ENCODE assay signal across 9 mouse cellular contexts in the genomic region with DNA sequence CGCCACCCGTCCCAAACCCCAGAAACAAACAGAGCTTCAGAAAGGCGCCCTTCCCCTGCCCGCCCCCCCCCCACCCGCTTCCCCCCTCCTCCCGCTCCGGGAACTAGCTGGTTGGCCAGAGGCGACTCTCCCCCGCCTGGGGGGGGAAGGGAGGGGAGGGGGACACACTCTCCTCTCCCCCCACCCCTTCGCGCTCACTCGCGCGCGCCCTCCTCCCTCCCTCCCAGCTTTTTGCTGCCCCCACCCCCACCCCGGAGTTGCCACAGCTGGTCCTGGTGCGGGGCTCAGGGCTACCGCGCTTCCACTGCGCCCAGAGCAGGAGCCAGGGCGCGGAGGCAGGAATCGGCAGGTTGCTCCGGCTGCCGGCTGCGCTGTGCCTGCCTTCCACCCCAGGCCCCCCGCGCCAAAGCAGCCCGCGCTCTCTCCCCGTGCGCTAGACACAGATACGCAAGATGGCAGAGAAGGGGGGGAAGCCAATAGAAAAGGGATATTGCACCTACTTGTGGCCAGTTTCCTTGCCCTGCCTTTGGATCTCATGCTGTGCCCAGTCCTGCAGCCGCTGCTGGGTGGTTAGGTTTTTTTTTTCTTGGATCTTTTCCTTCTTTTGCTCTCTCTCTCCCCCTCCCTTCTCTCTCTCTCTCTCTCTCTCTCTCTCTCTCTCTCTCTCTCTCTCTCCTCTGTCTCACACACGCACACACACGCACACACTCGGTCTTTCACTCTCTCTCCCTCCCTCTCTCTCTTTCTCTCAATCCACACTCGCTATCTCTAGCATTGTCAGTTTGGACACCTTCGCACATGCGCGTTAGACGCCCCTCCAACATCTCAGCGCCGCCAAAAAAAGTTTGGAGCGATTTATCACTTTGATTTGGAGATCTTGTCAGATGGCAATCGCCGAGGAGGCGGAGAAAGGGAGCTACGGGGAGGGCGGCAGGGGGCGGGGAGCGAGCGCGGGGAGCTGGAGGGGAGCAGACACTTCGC. TPM values are rescaled to one million over a fixed set of nuclear protein-coding genes. Genes with fewer than 3 reads are reported as not detected.
DNase-seq lines count a peak whose midpoint lies in the region; ATAC-seq and TF ChIP-seq lines count a peak whose summit lies in the region.
"Had no signal": no experiment of that assay in that cellular context is flagged by ENCODE, and none has a peak within 500 bp of the region (broad histone marks: within the 10 kb centered on the region; RNA-seq: fewer than 3 reads in every experiment).

No protein-coding gene starts in this region.

- no peaks in the 10 kb centered on the region for H3K9me3 ChIP-seq in forebrain, embryonic 10.5 days
- H3K9me3 ChIP-seq in limb, embryonic 10.5 days (replicated peaks), result no peaks in the 10 kb centered on the region
- no peaks in the 10 kb centered on the region for H3K9me3 ChIP-seq in midbrain, embryonic 11.5 days (ENCODE audit: control insufficient read depth, low read length)

- H3K4me1 ChIP-seq in forebrain, embryonic 10.5 days, result peaks cover 95% of the 10 kb centered on the region
- peaks cover 58% of the 10 kb centered on the region for H3K4me1 ChIP-seq in limb, embryonic 10.5 days
- H3K4me1 ChIP-seq in midbrain, embryonic 11.5 days (ENCODE audit: control insufficient read depth, insufficient read depth, low read length), result peaks cover 35% of the 10 kb centered on the region

- under 1% methylated on average over 42 of the region's 55 CpGs for WGBS in forebrain, embryonic 10.5 days
- under 1% methylated on average over 44 of the region's 55 CpGs for WGBS in limb, embryonic 10.5 days
- WGBS in midbrain, embryonic 11.5 days, result under 1% methylated on average over 33 of the region's 55 CpGs

- peak overlapping the region; percentile 47 for H3K27ac ChIP-seq in left cerebral cortex, adult 2 months
- H3K27ac ChIP-seq in forebrain, embryonic 10.5 days, result peak overlapping the region; percentile 98
- peak overlapping the region; percentile 100 for H3K27ac ChIP-seq in limb, embryonic 10.5 days
- peak overlapping the region; percentile 89 for H3K27ac ChIP-seq in midbrain, embryonic 11.5 days (ENCODE audit: low read depth, low read length)
- H3K27ac ChIP-seq: macrophage had no signal

- no peak for DNase-seq in left cerebral cortex, adult 2 months (ENCODE audit: extremely low spot score in 1 of 2, low spot score in 2 of 2)
- DNase-seq in left cerebral cortex, adult 18-20 months (ENCODE audit: low spot score in 2 of 2), result no peak
- peak; percentile 78 for DNase-seq in forebrain, embryonic 10.5 days (ENCODE audit: extremely low spot score, low spot score)
- DNase-seq in heart, postnatal 4 days, result peak; percentile 69
- peak; percentile 92 for DNase-seq in limb, embryonic 10.5 days (ENCODE audit: low spot score)
- peak; percentile 97 for DNase-seq in midbrain, embryonic 11.5 days (ENCODE audit: low spot score, missing footprints)
- no peak for DNase-seq in right cerebral cortex, postnatal 36 days (ENCODE audit: low spot score in 2 of 2)
- no peak for DNase-seq in right cerebral cortex, postnatal 25 days

- no peak for TF ChIP-seq CTCF in left cerebral cortex, adult 2 months (IDR thresholded peaks at IDR 0.05)

- H3K4me3 ChIP-seq in left cerebral cortex, adult 2 months, result peak overlapping the region; percentile 44
- H3K4me3 ChIP-seq in forebrain, embryonic 10.5 days, result peak overlapping the region; percentile 80
- peak overlapping the region; percentile 85 for H3K4me3 ChIP-seq in limb, embryonic 10.5 days
- peak overlapping the region; percentile 71 for H3K4me3 ChIP-seq in midbrain, embryonic 11.5 days (ENCODE audit: low read depth, low read length)

- peak; percentile 59 for ATAC-seq in midbrain, embryonic 11.5 days (ENCODE audit: low FRiP score)

- intact Hi-C loops in left cerebral cortex, adult 2 months (cut with DNase I), result loop anchor here (5.0 kb wide), 1 partner anchor 292 kb away; no protein-coding TSS in a partner anchor

- peak overlapping the region; percentile 82 for H3K4me2 ChIP-seq in midbrain, embryonic 11.5 days

- H3K9ac ChIP-seq in midbrain, embryonic 11.5 days (ENCODE audit: low read length), result peak overlapping the region; percentile 88

- no peaks in the 10 kb centered on the region for H3K36me3 ChIP-seq in forebrain, embryonic 10.5 days (replicated peaks)
- H3K36me3 ChIP-seq in limb, embryonic 10.5 days, result no peaks in the 10 kb centered on the region
- H3K36me3 ChIP-seq in midbrain, embryonic 11.5 days (ENCODE audit: control insufficient read depth, insufficient read depth, low read length), result no peaks in the 10 kb centered on the region

- H3K27me3 ChIP-seq in forebrain, embryonic 10.5 days (ENCODE audit: poor library complexity, severe bottlenecking), result peaks cover 83% of the 10 kb centered on the region
- H3K27me3 ChIP-seq in limb, embryonic 10.5 days (ENCODE audit: low read depth, poor library complexity, severe bottlenecking), result no peaks in the 10 kb centered on the region
- H3K27me3 ChIP-seq in midbrain, embryonic 11.5 days (ENCODE audit: control insufficient read depth, insufficient read depth, low read length), result peaks cover 39% of the 10 kb centered on the region

RNA-seq across cellular contexts. Expression of a gene that starts 38.6 kb away (rescaled TPM):
- 1 to 10 TPM; 2.1 to 4.1 TPM for total RNA-seq in left cerebral cortex, adult 2 months (2021)
- 1 to 10 TPM; 3.5 to 4.2 TPM for total RNA-seq in left cerebral cortex, adult 18-20 months (2021)
- 26.7 and 26.9 TPM in 2 replicates for polyA plus RNA-seq in forebrain, embryonic 10.5 days (2016; fragmentation: Nextera tagmentation; extraction: Ambion mirVana)
- total RNA-seq in heart, postnatal 4 days (2021), result 10 to 100 TPM; 31.5 to 36.1 TPM
- 167 and 217 TPM in 2 replicates for polyA plus RNA-seq in limb, embryonic 10.5 days (2016; fragmentation: Nextera tagmentation; extraction: Ambion mirVana)
- 32.7 and 37.1 TPM in 2 replicates for polyA plus RNA-seq in midbrain, embryonic 11.5 days (2014; fragmentation: Nextera tagmentation; extraction: Ambion mirVana)
- polyA plus RNA-seq: macrophage had no signal

Comparison
In these comparisons a context has a peak if more than half of its experiments do, and no peak if none do; other contexts are left out.
1. DNase-seq: peak in forebrain, embryonic 10.5 days (single experiment), heart, postnatal 4 days (single experiment), limb, embryonic 10.5 days (single experiment) and midbrain, embryonic 11.5 days (single experiment); none in left cerebral cortex, adult 2 months (0 of 2), left cerebral cortex, adult 18-20 months (0 of 2), right cerebral cortex, postnatal 36 days (0 of 2) and right cerebral cortex, postnatal 25 days (single experiment).
2. H3K27ac ChIP-seq: peak in every context shown above with its lines; median percentile 100 in limb, embryonic 10.5 days; 98 in forebrain, embryonic 10.5 days; 89 in midbrain, embryonic 11.5 days; 47 in left cerebral cortex, adult 2 months.
3. RNA of a gene that starts 38.6 kb away (total RNA-seq): 31.5 to 36.1 TPM in heart, postnatal 4 days; 3.5 to 4.2 TPM in left cerebral cortex, adult 18-20 months and 2.1 to 4.1 TPM in left cerebral cortex, adult 2 months; every median in the first group is over 4 times any median in the second.
4. Peak in every context shown above with its lines, with median percentiles within 50 percentile points of each other: H3K4me3 ChIP-seq.